Mouse (Mus musculus): ENCODE results near the gene Cyp4a31.
"Not testable (repeated sequence)": the region's sequence is repeated elsewhere in the genome, so short reads cannot be mapped to it uniquely, and the experiment has no call there.

The Cyp4a31 gene

GRCm38 (mm10) chr4:115563401-115563800 is at the start of gene Cyp4a31:
Gene Cyp4a31, plus strand, starts transcription at chr4:115563649.
- DNase-seq: no peak

DNA sequence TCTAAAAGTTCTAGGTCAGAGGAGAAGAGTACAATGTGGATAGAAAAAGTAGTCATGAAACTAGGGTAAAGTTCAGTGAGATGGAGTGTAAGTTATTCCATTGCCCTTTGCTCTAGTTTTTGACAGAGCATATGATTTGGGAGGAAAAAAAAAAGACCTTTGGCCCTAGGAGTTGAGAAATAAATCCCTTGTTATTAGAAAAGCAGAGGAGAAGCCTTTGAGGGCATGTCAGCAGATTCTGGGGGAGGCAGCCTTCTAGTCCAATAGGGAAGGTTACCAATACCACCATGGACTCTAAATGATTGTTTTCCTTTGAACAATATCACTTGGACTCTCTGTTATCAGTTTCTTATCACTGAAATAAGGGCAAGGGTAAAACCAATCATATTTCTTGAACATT is 49.5 kb upstream of the Cyp4a31 start:
- not testable (repeated sequence) for DNase-seq

DNA sequence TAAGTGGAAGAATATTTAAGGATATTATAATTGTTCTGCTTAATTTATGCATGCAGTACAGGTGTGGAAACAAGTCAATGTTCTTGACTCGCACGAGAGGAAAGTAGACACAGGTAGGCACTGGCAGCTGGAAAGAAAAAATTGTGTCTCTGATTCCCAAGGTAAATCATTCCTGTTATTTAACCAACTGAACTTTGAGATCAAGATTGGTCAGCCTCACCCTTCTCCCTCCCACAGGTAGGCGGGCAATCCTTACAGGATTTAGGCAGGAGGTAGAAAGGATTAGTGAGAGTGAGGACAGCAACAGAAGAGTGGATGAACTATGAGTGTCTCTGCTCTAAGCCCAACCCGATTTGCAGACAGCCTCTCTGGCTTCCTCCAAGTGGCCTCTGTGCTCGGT is 45.4 kb upstream of the Cyp4a31 start, which contains the start of gene Cyp4a10:
Gene Cyp4a10 (plus strand): TSS at position 265 of the 400 bp plus-strand sequence.
- not testable (repeated sequence) for DNase-seq

DNA sequence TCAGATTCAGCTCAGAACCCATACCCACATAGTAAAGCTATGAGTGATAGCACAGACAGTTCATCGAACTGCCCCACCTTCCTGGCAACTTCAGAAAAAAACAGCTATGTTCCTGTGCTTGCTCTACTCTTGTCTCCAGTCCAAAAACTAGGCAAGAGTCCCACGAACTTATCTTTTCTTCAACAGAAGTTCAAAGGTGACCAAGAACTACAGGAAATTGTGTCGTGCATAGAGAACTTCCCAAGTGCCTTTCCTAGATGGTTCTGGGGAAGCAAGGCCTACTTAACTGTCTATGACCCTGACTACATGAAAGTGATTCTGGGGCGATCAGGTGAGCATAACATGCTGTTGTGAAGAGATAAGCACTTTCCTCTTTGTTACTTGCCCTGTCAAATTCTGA is 44.0 kb upstream of the Cyp4a31 start:
- no peak for DNase-seq

GRCm38 (mm10) chr4:115521766-115522165 is 41.7 kb upstream of the Cyp4a31 start:
- no peak for DNase-seq

- no peak for DNase-seq
Observed at GRCm38 (mm10) chr4:115545101-115545500, 18.3 kb upstream of the Cyp4a31 start.

- DNase-seq: no peak
Observed at GRCm38 (mm10) chr4:115546141-115546828, 17.2 kb upstream of the Cyp4a31 start.

- no peak for DNase-seq
Observed at GRCm38 (mm10) chr4:115552726-115553125, 10.7 kb upstream of the Cyp4a31 start.

DNA sequence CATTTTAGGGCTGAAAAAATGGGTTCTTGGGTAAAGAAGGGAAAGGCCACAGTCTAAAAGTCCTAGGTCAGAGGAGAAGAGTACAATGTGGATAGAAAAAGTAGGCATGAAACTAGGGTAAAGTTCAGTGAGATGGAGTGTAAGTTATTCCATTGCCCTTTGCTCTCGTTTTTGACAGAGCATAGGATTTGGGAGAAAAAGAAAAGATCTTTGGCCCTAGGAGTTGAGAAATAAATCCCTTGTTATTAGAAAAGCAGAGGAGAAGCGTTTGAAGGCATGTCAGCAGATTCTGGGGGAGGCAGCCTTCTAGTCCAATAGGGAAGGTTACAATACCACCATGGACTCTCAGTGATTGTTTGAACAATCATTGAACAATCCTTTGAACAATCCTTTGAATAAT is 7.9 kb upstream of the Cyp4a31 start:
- DNase-seq: no peak

DNA sequence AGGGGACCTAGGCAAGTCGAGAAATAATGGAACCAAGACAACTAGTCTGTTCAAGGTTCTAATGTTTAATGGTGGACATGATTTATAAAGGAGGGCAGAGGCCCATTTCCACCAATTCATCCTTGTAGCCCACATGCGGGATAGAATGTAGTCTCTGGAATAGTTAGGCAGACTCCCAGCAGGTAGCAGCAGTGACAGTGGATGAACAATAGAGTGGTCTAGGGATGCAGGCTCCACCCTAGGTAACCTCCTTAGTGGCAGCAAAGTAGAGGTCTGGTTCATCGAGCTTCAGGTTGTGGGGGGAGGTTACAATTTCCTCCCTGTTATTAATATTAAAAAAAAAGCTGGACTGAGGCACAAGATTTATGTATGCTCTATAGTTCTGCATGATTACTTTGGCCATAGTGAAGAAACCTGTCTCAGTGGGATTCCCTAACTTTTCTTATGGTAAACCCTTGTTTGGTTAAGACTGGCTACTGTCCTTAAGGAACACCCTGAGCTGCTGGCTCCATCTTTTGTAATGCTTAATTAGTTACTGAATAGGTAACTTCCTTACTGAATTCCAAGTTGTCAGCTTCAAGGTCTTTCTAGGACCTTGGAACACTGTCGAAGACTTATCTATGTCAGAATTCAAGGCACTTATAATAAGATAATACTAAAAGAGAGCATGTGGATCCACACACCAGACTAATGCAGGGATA is 5.4 kb upstream of the Cyp4a31 start:
- DNase-seq: no peak

- DNase-seq: not testable (repeated sequence)
Observed at GRCm38 (mm10) chr4:115561236-115561635, 2.2 kb upstream of the Cyp4a31 start.

DNA sequence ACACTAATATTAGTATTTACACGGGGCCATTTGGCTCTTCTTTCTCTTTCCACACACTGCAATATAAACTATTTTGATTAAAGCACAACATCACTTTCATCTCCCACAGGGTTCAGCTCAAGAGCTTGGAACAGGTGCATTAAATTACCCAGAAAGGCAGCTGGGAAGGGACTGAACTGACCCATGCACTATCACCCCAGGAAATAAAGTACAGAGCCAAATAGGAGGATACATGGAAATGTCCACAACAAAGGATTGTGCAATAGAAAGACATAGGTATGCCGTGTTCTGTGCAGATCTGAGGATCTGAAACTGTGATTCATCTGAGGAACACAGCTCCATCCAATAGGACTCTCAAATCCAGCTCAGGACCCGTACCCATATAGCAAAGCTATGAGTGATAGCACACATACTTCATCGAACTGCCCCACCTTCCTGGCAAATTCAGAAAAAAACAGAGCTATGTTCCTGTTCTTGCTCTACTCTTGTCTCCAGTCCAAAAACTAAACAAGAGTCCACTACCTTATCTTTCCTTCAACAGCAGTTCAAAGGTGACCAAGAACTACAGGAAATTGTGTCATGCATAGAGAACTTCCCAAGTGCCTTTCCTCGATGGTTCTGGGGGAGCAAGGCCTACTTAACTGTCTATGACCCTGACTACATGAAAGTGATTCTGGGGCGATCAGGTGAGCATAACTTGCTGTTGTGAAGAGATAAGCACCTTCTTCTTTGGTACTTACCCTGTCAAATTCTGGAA is 1.2 kb downstream of the Cyp4a31 start:
- not testable (repeated sequence) for DNase-seq

DNA sequence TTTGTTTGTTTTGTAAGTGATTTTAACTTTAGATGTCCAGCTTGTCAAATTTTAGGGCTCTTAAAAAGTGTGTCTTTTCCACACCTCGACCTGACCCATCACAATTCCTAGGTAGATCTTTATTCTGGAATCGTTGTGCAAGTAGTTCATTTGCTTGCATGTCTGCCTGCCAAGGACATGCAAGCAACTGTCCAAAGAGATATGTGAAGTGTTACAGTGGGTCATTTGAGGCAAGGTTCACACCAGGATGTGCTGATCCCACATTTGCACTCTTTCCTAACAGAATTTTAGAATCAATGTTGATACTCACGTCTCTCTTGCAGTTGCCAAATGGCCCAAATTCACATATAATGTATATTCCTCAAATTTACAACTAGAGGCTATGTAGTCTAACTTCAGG is 11.8 kb downstream of the Cyp4a31 start:
- DNase-seq: no peak

DNA sequence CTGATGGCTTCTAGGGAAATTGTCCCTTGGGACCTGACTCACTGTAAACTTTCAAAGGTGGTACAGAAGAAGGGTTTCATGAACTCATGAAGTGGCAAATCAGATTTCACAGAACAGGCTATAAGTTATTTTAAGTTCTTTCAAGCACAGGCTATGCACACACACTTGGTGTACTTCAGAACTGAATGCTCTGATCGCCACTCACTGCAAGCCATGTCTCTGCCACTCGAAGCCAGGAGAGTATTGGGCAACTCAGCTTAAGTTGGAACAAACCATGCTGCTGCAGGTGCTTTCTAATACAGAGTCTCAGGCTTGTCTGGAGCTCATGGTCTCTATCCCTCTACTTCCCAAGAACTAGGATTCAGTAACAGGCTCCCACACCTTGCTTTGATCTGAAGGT is 12.3 kb downstream of the Cyp4a31 start:
- no peak for DNase-seq

GRCm38 (mm10) chr4:115583036-115583435 is 19.6 kb downstream of the Cyp4a31 start:
- DNase-seq: no peak

GRCm38 (mm10) chr4:115596357-115596756 is 32.9 kb downstream of the Cyp4a31 start:
- no peak for DNase-seq

DNA sequence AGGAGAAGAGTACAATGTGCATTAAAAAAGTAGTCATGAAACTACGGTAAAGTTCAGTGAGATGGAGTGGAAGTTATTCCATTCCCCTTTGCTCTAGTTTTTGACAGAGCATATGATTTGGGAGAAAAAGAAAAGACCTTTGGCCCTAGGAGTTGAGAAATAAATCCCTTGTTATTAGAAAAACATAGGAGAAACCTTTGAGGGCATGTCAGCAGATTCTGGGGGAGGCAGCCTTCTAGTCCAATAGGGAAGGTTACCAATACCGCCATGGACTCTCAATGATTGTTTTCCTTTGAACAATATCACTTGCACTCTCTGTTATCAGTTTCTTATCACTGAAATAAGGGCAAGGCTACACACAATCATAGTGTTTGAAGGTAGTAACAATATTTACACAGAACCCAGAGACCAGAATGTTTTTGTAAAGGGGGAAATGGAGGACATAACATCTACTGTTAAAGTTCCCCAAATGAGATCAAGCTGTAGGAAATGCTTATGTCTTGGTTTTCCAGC is 33.4 kb downstream of the Cyp4a31 start:
- no peak for DNase-seq

DNA sequence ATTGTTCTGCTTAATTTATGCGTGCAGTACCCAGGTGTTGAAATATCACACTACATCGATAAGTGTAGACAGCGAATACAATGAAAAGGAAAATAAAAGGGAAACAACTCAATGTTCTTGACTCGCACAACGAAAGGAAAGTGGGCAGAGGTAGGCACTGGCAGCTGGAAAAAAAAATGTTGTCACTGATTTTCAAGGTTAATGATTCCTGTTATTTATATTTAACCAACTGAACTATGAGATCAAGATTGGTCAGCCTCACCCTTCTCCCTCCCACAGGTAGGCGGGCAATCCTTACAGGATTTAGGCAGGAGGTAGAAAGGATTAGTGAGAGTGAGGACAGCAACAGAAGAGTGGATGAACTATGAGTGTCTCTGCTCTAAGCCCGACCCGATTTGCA is 37.2 kb downstream of the Cyp4a31 start, which contains the start of gene Cyp4a32:
Gene Cyp4a32 (plus strand): TSS at position 359 of the 400 bp plus-strand sequence.
- DNase-seq: not testable (repeated sequence)

DNA sequence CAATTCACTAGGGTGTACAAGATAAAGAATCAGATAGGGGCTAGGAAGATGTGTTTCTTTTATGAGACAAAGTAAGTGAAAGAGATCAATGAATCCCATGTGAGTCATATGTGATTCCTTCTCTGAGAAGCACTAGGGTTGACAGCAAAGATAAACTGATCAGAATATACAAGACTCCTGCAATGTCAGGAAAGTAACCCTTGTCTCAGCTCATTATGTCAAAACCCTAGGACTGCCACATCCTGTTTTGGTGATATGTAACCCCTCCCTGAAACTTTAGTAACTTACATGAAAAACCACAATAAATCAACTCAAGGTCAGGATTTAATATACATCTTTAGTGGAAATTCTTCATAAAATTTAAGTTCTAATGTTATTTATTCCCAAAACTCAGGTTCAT is 50.6 kb downstream of the Cyp4a31 start:
- no peak for DNase-seq

- DNase-seq: not testable (repeated sequence)
Observed at GRCm38 (mm10) chr4:115625560-115625959, 62.1 kb downstream of the Cyp4a31 start.
